Mouse (Mus musculus): ENCODE data around the gene Olfr586.

Olfr586 gene

DNA sequence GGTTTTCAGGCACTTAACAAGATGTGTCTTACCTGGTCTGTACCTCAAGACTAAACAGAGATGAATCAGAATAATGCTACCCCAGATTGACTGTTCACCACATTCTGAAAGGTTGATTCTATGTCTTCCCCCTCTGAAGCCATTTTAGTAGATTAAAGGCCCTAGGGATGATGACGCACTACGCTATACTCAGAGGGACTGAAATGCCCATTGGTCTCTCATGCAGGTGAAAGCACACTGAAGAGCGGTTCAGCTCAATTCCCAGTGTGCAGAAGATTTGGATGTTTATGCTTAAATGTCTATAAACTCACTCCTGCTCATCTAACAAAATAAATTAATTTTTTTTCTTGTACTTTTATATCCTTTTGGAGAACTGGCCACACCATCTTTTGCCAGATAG lies at the start of gene Olfr586:
TSS of gene Olfr586 (minus strand) at position 101 of the 400 bp plus-strand sequence.
- DNase-seq (ENCODE audit: low spot score in 2 of 2), result no peak

DNA sequence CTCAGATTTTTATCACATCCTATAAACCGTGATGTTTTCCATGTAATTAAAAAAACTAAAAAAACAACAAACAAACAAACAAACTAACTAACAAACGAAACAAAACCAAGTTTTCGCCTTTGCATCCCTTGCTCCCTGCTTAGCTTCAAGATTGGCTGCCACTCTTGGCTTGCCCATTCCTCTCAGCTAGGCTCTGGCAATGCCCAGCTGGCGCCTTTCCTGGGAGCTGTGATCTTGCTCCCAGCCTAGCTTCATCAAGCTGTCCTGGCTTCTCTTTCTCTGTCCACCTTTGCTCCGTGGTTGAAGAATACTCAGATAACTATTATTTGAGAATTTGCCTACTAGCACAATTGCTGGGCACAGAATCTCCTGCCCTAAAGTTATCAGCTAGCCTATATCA lies 44.3 kb upstream of the Olfr586 start:
- DNase-seq (ENCODE audit: low spot score in 2 of 2), result no peak

DNA sequence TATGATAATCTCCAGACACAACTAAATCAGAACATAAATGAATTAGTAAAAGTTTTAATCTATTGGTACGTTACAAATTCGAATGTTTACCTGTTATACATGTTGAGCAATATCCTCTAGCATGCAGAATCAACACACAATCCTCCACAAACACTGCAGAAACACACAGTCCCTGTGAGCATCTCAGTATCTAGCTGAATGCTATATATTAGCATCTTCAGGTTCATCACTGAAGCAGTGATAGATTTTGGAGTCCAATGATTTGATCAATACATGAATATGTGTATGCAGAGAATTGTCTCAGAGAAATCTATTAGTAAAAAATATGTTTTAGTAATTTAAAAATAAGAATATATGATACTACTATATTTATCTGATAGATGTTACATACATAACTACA lies 30.8 kb upstream of the Olfr586 start, which contains the start of gene Olfr589:
TSS of gene Olfr589 (minus strand) at position 101 of the 400 bp plus-strand sequence.
- DNase-seq (ENCODE audit: low spot score in 2 of 2), result no peak

DNA sequence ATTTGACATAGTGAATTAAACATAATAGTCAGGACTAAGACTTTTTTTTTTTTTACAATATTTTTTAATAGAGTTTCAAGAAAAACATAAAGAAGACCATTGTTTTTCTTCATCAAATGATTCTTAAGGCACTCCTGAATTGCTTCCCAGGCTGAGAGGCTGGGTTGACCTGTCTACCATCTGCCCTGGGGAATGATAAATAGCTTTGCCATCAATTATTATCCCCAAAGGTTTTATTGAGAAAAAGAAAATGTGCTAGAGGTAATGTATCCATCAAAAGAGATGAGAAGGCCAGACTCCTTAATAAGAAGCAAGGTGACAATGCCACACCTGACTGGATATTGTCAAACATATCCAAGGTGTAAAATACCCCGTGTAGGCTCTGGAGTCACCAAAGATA lies 15.1 kb upstream of the Olfr586 start, which contains the start of gene Olfr588-ps1:
TSS of gene Olfr588-ps1 (plus strand) at position 301 of the 400 bp plus-strand sequence.
- DNase-seq (ENCODE audit: low spot score in 2 of 2), result no peak

DNA sequence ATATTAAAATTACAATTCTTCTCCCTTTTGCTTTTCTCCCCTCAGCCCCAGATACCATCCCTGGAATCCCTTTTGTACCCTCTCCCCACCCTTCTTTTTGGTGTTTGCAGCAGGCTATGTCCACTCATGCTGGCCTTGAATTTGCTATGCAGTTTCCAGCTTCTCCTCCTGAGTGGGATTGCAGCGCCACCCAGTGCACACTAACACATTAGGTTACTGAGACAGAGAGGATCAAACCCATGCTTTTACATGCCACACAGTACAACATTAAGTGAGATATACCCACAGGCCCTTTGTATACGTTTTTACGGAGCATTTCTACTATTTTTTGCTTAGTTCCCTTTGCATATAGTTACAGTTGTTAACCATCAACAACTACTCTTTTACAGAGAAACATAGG lies 6.0 kb downstream of the Olfr586 start:
- no peak for DNase-seq (ENCODE audit: low spot score in 2 of 2)

DNA sequence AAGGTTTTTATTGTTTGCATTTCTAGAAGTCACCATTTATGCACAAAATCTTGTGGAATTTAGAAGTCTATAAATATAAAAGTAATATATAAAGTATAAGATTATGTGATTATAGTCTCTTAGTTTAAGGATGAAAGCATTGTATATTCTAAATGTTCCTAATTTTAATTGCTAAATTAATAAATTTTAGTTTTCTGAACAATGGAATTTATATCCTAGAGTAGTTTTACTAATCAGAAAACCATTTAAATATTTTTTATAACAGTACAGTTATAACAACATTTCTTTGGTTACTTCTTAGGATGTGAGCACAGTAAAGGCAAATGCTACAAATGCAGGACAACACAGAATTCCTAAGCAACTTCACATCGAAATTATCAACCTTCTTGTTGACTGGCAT lies 28.0 kb downstream of the Olfr586 start, which contains the start of gene Olfr585:
TSS of gene Olfr585 (plus strand) at position 301 of the 400 bp plus-strand sequence.
- DNase-seq (ENCODE audit: low spot score in 2 of 2), result no peak

DNA sequence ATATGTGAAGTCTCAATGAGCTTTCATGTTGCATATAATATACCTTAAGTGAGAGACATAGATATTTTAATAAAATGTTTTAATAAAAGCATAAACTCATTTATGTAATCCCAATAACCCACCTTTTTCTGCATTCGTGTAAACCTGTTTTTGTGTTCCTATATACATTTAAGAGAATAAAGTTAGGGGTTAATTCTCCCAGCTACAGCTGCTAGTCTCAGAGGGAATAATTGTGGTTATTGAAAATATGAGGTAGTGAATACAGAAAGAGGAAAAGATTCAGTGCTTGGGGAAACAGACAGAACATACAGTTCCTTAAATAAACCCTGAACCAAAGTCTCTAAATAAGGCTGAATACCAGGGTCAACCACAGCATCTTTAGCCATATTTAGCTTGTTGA lies 43.9 kb downstream of the Olfr586 start, which contains the start of gene Olfr584:
TSS of gene Olfr584 (plus strand) at position 301 of the 400 bp plus-strand sequence.
- DNase-seq (ENCODE audit: low spot score in 2 of 2), result no peak

Measured in frontal cortex, postnatal 14 days (tissue).